Mouse (Mus musculus): ENCODE measurements around the gene Eif2d.

Gene Eif2d

DNA sequence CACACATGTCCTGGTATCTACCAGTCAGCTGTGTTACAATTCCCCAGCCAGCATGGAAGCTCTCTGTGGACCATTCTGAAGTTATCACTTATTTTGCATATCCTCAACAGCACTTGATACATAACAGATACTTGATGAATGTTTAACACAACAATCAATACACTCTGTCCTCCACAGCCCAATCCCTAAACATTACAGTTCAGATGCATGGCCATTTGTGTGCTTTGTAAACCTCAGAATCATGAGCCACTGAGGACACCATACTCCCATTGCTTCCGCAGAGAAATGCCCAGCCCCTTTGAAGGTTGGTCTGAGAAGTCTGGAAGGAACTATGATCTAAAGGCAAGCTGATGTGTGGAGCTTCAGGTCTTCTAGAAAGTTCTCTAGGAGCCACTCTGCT lies 58.7 kb downstream of the Eif2d start:
- in situ Hi-C loops (cut with MboI, MseI) = loop anchor here in 1 of 2 experiments (10.0 kb wide), 1 partner anchor 1053 kb away; no protein-coding TSS in a partner anchor

DNA sequence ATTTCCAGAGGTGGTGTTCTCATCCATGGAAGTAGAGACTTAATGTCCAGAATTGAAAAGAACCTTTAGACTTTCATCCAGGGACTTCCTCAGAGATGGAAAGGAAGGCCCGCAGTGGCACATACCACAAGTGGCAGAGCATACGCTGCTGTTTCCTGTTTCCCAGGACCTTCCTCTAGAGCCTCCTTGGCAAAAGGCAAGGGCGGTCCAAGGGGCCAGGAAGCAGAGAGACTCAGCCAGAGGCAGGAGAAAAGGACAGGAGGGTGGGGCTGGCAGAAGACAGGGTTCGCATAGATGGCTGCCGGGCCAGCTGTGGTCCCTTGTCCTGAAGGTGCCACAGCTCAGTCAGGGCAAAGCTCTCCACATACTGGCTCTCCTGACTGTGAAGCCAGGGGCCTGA lies 60.0 kb downstream of the Eif2d start:
- in situ Hi-C loops (cut with MboI, MseI) = loop anchor here in 1 of 2 experiments (10.0 kb wide), 1 partner anchor 1052 kb away; no protein-coding TSS in a partner anchor

DNA sequence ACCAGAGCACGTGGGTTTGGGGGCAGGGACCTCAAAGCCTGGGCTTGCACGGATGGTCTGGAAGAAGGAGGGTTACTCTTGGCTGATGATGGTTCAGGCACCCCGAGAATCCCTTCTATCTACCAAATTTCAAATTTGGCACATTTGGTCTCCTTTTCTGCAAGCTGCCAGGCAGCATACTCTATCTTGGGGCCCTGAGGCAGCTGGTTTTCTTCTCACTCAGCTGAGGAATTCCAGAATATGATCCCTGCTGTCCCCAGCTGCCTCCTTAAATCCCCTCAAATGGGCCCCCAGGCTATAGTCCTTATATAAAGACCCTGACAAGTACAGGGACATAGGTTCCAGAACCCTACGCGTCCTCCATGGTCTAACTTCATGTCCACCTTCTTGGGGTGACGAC lies 60.4 kb downstream of the Eif2d start:
- in situ Hi-C loops (cut with MboI, MseI) = loop anchor here in 1 of 2 experiments (10.0 kb wide), 1 partner anchor 1051 kb away; no protein-coding TSS in a partner anchor

DNA sequence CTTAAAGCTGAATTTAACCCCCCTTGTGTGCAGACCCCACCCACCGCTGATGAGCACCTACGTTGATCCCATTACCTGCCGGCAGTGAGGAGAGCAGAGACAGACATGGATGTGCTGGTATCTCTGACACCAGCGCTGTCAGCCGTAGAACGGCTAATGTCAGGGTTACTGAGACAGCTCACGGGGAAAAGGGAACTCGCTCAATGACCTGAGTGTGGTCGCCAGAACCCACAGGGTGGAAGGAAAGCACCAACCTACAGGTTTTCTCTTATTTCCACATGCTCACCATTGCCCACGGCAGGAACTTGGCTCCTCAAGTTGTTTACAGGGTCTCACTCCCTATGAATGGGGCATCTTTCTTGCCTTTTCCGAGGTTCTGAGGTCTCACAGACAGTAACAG lies 66.0 kb downstream of the Eif2d start:
- in situ Hi-C loops (cut with MboI, MseI) = loop anchor here (5.0 to 10.0 kb wide), 2 partner anchors 38 to 1046 kb away; no protein-coding TSS in a partner anchor

DNA sequence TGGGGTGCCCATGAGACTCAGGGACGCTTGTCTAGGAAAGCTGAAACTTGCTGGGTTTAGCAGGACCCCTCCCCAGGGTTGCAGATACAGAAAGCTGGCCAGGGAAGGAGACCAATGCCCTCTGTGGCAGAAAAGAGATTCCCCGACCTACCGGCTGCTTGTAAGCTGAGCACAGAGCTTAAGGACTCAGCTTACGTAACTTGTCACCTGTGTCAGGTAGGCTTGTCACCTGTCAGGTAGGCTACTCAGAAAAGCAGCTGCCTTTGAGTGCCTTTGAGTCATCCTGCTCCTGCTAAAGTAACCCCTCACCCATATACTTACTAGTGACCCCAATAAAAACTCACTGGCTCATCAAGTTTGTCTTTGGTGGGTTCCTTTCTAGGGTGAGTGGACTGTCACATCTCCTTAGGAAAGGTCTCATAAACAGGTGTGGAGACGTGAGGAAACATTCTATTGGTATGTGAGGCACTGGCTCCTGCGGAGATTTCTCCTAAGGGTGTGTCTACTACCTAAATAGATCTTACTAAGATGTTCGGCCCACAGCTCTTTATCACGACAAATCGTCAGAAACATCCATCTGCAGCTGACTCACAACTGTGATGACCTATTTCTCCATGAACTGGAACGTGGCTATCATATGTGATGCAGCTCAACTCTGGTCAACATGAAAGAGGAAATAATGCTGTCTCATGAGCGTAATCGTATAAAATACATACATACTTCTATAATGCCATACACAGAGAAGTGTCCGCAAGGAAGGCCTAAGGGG lies 69.0 kb downstream of the Eif2d start:
- in situ Hi-C loops (cut with MboI, MseI) = no loop called here

DNA sequence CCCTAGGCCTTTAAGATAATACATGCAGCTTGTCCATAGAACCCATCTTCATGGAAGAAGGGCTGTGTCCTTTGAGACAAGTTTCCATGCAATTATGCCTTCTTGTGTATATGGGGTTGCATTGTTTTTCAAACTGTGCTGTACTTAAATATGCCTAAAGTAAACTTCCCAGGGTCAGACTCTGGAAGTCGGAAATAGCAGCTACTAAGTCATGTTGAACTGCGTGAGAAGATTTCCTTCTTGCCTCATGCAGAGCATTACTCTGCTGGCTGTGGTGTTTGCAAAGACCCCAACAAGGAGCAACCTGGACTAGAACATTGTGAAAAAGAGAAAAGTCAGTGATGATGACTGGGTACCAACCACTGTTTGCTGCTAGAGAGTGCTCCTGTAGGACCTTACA lies 70.4 kb downstream of the Eif2d start:
- in situ Hi-C loops (cut with MboI, MseI) = no loop called here

DNA sequence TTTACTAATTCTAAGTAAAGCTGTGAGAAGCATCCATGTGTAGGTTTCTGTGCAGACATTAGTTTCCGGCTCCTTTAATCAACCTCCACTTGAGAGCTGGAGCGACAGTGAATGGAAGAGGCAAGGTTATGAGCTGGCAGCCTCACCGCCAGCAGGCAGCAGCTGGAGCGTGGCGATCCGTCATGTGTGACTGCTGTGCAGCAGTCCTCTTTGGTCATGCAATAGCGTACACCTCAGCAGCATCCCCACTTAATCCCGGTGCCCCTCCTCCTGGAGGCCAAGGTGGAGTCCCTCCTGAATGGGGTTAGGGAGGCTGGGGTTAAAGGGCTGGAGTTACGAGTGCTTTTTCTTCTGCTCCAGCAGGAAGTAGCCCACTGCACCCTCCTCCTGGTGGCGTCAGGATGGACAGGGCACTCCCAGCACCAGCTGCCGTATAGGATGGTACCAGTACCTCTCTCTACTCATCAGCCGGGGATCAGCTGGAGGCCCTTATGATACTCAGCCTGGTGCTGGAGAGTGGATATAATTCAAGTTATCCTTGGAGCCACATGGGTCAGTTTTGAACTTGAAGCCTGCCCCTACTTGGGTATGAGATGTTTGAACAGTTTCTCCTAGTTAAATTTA lies 72.0 kb downstream of the Eif2d start:
- in situ Hi-C loops (cut with MboI, MseI) = no loop called here

DNA sequence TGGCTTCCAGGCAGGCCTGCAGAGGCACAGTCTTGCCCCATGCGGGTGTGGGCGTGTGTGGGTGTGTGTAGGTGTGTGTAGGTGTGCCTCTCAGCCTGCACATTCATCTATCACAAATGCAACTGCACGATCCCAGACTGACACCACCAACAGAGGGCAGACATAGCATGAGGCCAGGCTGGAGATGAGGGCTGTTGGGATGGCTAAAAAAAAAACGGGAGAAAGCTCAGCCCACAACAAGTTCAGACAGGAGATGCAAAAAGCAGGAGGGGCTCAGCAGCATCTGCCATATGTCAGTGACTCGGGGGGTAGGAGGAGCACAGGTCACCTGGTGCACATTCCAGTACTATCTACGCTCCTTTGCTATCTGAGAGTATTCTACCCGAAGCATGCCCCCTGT lies 75.2 kb downstream of the Eif2d start:
- in situ Hi-C loops (cut with MboI, MseI) = no loop called here

DNA sequence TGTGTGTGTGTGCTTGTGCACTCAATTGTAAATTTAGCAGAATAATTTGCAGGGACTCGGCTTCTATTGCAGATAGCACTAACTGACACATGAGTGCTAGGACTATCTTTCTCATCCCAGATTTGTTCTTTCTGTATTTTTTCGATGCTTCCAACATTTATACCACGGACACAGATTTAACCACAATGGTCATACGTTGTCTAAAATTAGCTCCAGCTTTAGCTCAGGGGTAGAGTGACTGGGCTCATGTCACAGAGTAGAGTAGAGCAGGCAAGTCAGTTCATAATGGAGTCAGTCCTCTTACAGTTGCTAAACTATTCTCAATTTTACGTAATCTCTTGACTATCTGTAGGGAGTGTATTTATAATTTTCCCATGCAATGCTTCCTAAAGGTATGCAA lies 75.7 kb downstream of the Eif2d start:
- in situ Hi-C loops (cut with MboI, MseI) = no loop called here

DNA sequence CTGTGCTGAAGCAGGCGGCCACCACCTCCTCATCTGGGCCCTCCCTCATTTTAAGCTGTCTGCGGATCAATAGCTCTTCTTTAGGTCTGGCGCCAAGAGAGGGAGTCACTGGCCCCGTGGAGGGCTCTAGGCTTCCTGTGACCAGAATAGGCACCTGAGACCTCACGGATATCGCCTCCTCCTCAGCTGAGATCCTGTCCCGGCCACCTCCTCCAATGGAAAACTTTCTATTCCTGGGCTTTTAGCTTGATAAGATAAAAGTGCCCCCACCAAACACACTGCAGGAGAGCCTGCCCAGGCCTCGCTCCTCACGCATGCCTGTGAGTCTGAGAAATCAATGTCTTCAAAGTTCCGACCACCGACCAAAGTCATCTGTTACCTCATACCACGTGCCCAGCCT lies 80.5 kb downstream of the Eif2d start:
- in situ Hi-C loops (cut with MboI, MseI) = no loop called here

DNA sequence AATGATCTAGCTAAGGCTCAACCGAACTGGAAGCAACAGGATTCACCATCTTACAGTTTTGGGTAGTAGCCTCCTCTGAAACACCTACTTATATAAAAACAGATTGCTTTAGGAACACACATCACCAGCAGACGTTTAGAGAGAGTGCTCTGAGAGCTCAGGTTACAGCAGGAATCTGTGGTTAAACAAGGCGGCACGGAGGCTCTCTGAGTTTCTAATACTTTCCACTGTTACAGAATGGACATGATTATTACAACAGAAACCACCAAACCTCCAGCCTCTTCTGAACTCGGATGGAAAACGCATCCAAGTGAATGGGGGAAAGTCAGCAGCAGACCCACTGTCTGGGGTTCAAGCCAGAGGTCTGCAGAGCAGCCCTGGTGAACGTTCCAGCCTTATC lies 83.1 kb downstream of the Eif2d start:
- in situ Hi-C loops (cut with MboI, MseI) = no loop called here
